Mouse (Mus musculus) layer of hippocampus, postnatal 25 days (tissue): ENCODE measurements around the gene Scgb1b30. TPM values are rescaled to one million over a fixed set of nuclear protein-coding genes. Genes with fewer than 3 reads are reported as not detected.

Experiments used
- total RNA-seq, 2 experiments: library from RNA; stranded (reverse); gene quantifications; 2 replicates each; pipeline ENCODE4 v1.2.3; 2021

Scgb1b30 gene
- total RNA-seq, 2 experiments from 2014 or later = not detected

Other genes with a start within 250 kb of the Scgb1b30 start
- gene Scgb2b26, start 150.4 kb upstream of the Scgb1b30 start, total RNA-seq = not detected
- not detected for gene Scgb2b27, start 81.5 kb upstream of the Scgb1b30 start, total RNA-seq
- not detected for gene Scgb1b27, start 73.9 kb upstream of the Scgb1b30 start, total RNA-seq
- gene Wtip, start 37.8 kb downstream of the Scgb1b30 start, total RNA-seq = 10 to 100 TPM; 12.3 to 16.6 TPM
- 10 to 100 TPM; 86.2 to 90.5 TPM for gene Uba2, start 74.2 kb downstream of the Scgb1b30 start, total RNA-seq
- 10 to 100 TPM; 23.9 to 24.0 TPM for gene Pdcd2l, start 101.2 kb downstream of the Scgb1b30 start, total RNA-seq
- gene Gpi1, start 134.9 kb downstream of the Scgb1b30 start, total RNA-seq = 100 to 1,000 TPM; 725 to 726 TPM
- gene Gm6096, start 155.6 kb downstream of the Scgb1b30 start, total RNA-seq = not detected
- gene 4931406P16Rik, start 218.1 kb downstream of the Scgb1b30 start, total RNA-seq = 10 to 100 TPM; 34.4 to 37.0 TPM